Mouse (Mus musculus): ENCODE results near the gene Zfp362. TPM values are rescaled to one million over a fixed set of nuclear protein-coding genes. Genes with fewer than 3 reads are reported as not detected.
A peak's percentile ranks its signal among the peaks of the same experiment; 100 is the strongest.

Zfp362 gene
- total and polyA plus RNA-seq, 2 experiments, result 0.83 to 5.7 TPM

GRCm38 (mm10) chr4:128743031-128743626 is 62.7 kb downstream of the Zfp362 start:
- no peak for TF ChIP-seq CTCF (IDR thresholded peaks at IDR 0.05; ENCODE audit: low read depth, low read length)
- TF ChIP-seq POLR2A (IDR thresholded peaks at IDR 0.05; ENCODE audit: extremely low read depth, insufficient read depth, low read length), result no peak
- H3K4me1 ChIP-seq (ENCODE audit: control insufficient read depth, insufficient read depth, low read length), result peaks cover 4% of the 10 kb centered on the region
- no peak overlapping the region for H3K27ac ChIP-seq (replicated peaks; ENCODE audit: insufficient read depth, low read depth, low read length)
- 76% methylated on average over 12 of the region's 12 CpGs for WGBS
- H3K79me2 ChIP-seq (ENCODE audit: control insufficient read depth, insufficient read depth, low read length), result peaks cover 9% of the 10 kb centered on the region
- no peak for DNase-seq (ENCODE audit: extremely low read depth, low read depth, low spot score)
- peaks cover 19% of the 10 kb centered on the region for H3K36me3 ChIP-seq (ENCODE audit: control insufficient read depth, insufficient read depth, low read length)
- H3K4me3 ChIP-seq (ENCODE audit: insufficient read depth, low read depth, low read length), result no peak overlapping the region
- H3K9ac ChIP-seq (ENCODE audit: low read depth, low read length), result no peak overlapping the region
- H3K27me3 ChIP-seq (ENCODE audit: control insufficient read depth, insufficient read depth, low read length), result no peaks in the 10 kb centered on the region

- Histone ChIP-seq H3K27ac (replicated peaks; ENCODE audit: insufficient read depth, low read depth, low read length) (no peak overlapping the region), H3K4me1 (ENCODE audit: control insufficient read depth, insufficient read depth, low read length) (peaks cover 4% of the 10 kb centered on the region), H3K36me3 (ENCODE audit: control insufficient read depth, insufficient read depth, low read length) (peaks cover 13% of the 10 kb centered on the region), H3K27me3 (ENCODE audit: control insufficient read depth, insufficient read depth, low read length) (no peaks in the 10 kb centered on the region), H3K79me2 (ENCODE audit: control insufficient read depth, insufficient read depth, low read length) (peaks cover 14% of the 10 kb centered on the region), H3K9ac (ENCODE audit: low read depth, low read length) (no peak overlapping the region), H3K4me3 (ENCODE audit: insufficient read depth, low read depth, low read length) (no peak overlapping the region)
- TF ChIP-seq POLR2A (IDR thresholded peaks at IDR 0.05; ENCODE audit: extremely low read depth, insufficient read depth, low read length), result no peak
- no peak for TF ChIP-seq CTCF (IDR thresholded peaks at IDR 0.05; ENCODE audit: low read depth, low read length)
- no peak for DNase-seq (ENCODE audit: extremely low read depth, low read depth, low spot score)
- WGBS, result 89% methylated on average over 10 of the region's 10 CpGs
Observed at GRCm38 (mm10) chr4:128742379-128742970, 63.4 kb downstream of the Zfp362 start.

DNA sequence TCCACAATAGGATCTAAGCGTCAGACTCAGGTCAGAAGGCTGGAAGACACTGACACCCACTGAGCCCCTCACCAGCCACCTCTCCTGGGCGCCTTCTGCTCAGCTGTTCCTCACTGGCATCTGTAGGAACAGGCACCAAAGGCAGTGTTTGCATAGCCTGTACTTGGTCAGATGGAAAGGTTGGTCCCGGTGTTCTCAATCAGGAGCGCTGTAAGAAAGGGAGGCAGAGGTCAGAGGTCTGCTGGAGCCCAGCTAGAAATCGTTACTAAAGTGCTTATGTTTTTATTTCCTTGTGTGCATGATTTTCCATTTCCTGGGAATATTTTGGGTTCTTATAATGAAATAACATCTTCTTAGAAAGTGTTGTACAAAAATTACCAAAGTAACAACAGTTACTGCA is 63.9 kb downstream of the Zfp362 start:
- no peak overlapping the region for H3K27ac ChIP-seq (replicated peaks; ENCODE audit: insufficient read depth, low read depth, low read length)
- peaks cover 19% of the 10 kb centered on the region for H3K79me2 ChIP-seq (ENCODE audit: control insufficient read depth, insufficient read depth, low read length)
- H3K27me3 ChIP-seq (ENCODE audit: control insufficient read depth, insufficient read depth, low read length), result no peaks in the 10 kb centered on the region
- WGBS, result 20% methylated on average over 5 of the region's 5 CpGs
- H3K4me1 ChIP-seq (ENCODE audit: control insufficient read depth, insufficient read depth, low read length), result peaks cover 5% of the 10 kb centered on the region
- DNase-seq (ENCODE audit: extremely low read depth, low read depth, low spot score), result peak; percentile 60
- no peak overlapping the region for H3K9ac ChIP-seq (ENCODE audit: low read depth, low read length)
- TF ChIP-seq CTCF (IDR thresholded peaks at IDR 0.05; ENCODE audit: low read depth, low read length), result no peak
- no peak overlapping the region for H3K4me3 ChIP-seq (ENCODE audit: insufficient read depth, low read depth, low read length)
- peaks cover 9% of the 10 kb centered on the region for H3K36me3 ChIP-seq (ENCODE audit: control insufficient read depth, insufficient read depth, low read length)

DNA sequence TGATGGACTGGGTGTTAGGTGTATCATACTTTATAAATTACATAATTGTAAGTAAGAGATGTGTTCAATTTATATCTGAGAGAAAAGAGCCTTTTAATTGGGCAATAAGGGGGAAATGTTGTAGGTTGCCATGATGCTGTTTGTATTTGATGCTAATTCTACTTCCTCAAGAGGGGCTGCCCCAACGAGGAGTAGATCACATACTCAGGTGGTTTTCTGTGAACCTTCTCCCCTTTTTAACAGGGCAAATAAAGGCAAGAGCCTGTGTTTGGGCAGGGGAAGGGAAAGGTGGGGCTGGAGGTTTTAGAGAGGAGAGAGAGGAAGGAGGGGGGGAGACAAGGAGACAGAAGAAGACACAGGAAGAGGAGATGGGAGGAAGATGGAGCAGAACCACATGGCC is 65.0 kb downstream of the Zfp362 start:
- WGBS, result 28% methylated on average over 1 of the region's 1 CpGs
- H3K9ac ChIP-seq (ENCODE audit: low read depth, low read length), result no peak overlapping the region

DNA sequence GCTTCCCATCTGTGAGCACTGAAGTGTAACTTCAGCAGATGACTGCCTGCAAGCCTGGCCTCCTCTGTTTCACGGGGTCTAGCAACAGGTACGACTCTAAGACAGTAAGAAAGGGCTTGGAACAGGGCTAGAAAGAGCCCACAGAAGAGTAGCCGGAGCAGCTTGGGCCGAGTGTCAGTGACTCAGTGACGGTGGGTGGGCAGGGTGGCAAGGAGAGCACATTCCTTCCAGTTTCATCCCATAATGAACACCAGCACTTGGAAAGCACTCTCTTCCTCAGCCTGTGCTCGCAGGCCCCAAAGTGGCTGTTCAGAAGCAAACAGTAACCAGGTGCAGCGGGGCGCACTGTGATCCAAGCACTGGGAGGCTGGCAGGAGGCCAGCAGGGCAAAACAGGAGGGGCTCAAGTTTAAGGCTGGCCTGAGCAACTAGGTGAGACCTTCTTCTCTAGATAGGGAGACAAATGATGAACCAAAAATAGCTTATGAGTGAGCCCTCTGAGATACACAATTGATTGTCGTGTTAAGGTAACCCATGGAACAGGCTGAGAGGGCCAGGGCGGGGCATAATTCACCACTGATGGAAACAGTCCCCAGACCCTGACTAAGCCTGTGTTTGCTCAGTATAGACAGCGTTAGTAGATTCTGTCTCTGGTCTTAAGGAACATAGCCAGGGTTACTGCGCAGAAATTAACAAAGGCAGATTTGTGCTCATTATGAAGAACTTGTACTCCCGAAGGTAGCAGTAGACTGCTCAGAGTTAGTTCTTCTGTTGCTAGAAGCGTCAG is 67.8 kb downstream of the Zfp362 start:
- Histone ChIP-seq H3K9ac (ENCODE audit: low read depth, low read length) (no peak overlapping the region), H3K4me1 (ENCODE audit: control insufficient read depth, insufficient read depth, low read length) (peaks cover 24% of the 10 kb centered on the region), H3K27ac (replicated peaks; ENCODE audit: insufficient read depth, low read depth, low read length) (no peak overlapping the region), H3K36me3 (ENCODE audit: control insufficient read depth, insufficient read depth, low read length) (no peaks in the 10 kb centered on the region), H3K4me3 (ENCODE audit: insufficient read depth, low read depth, low read length) (no peak overlapping the region), H3K27me3 (ENCODE audit: control insufficient read depth, insufficient read depth, low read length) (no peaks in the 10 kb centered on the region), H3K79me2 (ENCODE audit: control insufficient read depth, insufficient read depth, low read length) (peaks cover 37% of the 10 kb centered on the region)
- WGBS, result 89% methylated on average over 14 of the region's 14 CpGs
- DNase-seq (ENCODE audit: extremely low read depth, low read depth, low spot score), result no peak
- TF ChIP-seq POLR2A (IDR thresholded peaks at IDR 0.05; ENCODE audit: extremely low read depth, insufficient read depth, low read length), result no peak
- TF ChIP-seq CTCF (IDR thresholded peaks at IDR 0.05; ENCODE audit: low read depth, low read length), result no peak

More for the DNA sequence above, 65.0 kb downstream of the Zfp362 start:
- Histone ChIP-seq H3K27me3 (ENCODE audit: control insufficient read depth, insufficient read depth, low read length) (no peaks in the 10 kb centered on the region), H3K79me2 (ENCODE audit: control insufficient read depth, insufficient read depth, low read length) (peaks cover 27% of the 10 kb centered on the region), H3K27ac (replicated peaks; ENCODE audit: insufficient read depth, low read depth, low read length) (no peak overlapping the region), H3K4me3 (ENCODE audit: insufficient read depth, low read depth, low read length) (no peak overlapping the region), H3K4me1 (ENCODE audit: control insufficient read depth, insufficient read depth, low read length) (peaks cover 6% of the 10 kb centered on the region), H3K36me3 (ENCODE audit: control insufficient read depth, insufficient read depth, low read length) (peaks cover 3% of the 10 kb centered on the region)
- DNase-seq (ENCODE audit: extremely low read depth, low read depth, low spot score), result no peak
- TF ChIP-seq POLR2A (IDR thresholded peaks at IDR 0.05; ENCODE audit: extremely low read depth, insufficient read depth, low read length) (no peak), CTCF (IDR thresholded peaks at IDR 0.05; ENCODE audit: low read depth, low read length) (no peak)
